Mouse (Mus musculus) retina, adult 2 months (tissue): ENCODE results near the gene Chmp3.

Experiments
- DNase-seq: peaks from one replicate; pipeline ENCODE4 v3.0.0-alpha.2; 2012; ENCODE audit warnings: low read depth, low spot score

The Chmp3 gene

GRCm38 (mm10) chr6:71543686-71544499 lies at the start of gene Chmp3:
Gene Chmp3, plus strand, starts transcription at chr6:71543797.
- DNase-seq = peak; percentile 81

- peak; percentile 28 for DNase-seq
These were observed 49.1 kb upstream of the Chmp3 start for GRCm38 (mm10) chr6:71494341-71495020.

GRCm38 (mm10) chr6:71500575-71500974 lies 43.0 kb upstream of the Chmp3 start:
- DNase-seq = no peak

GRCm38 (mm10) chr6:71503001-71503400 lies 40.6 kb upstream of the Chmp3 start:
- DNase-seq = no peak

GRCm38 (mm10) chr6:71503670-71504069 lies 39.9 kb upstream of the Chmp3 start:
- no peak for DNase-seq

GRCm38 (mm10) chr6:71504091-71504490 lies 39.5 kb upstream of the Chmp3 start:
- no peak for DNase-seq

GRCm38 (mm10) chr6:71505671-71506070 lies 37.9 kb upstream of the Chmp3 start:
- no peak for DNase-seq

- DNase-seq = no peak
These were observed 24.1 kb upstream of the Chmp3 start for GRCm38 (mm10) chr6:71519476-71519875.

GRCm38 (mm10) chr6:71525556-71525955 lies 18.0 kb upstream of the Chmp3 start:
- no peak for DNase-seq

GRCm38 (mm10) chr6:71527056-71527455 lies 16.5 kb upstream of the Chmp3 start:
- no peak for DNase-seq

GRCm38 (mm10) chr6:71527826-71528225 lies 15.8 kb upstream of the Chmp3 start:
- DNase-seq = no peak

GRCm38 (mm10) chr6:71530176-71530575 lies 13.4 kb upstream of the Chmp3 start:
- DNase-seq = no peak

- no peak for DNase-seq
These were observed 6.3 kb upstream of the Chmp3 start for GRCm38 (mm10) chr6:71537286-71537685.

GRCm38 (mm10) chr6:71555507-71555951 lies 11.9 kb downstream of the Chmp3 start:
- no peak for DNase-seq

GRCm38 (mm10) chr6:71556826-71557225 lies 13.2 kb downstream of the Chmp3 start:
- DNase-seq = no peak

GRCm38 (mm10) chr6:71568616-71569015 lies 25.0 kb downstream of the Chmp3 start:
- no peak for DNase-seq

GRCm38 (mm10) chr6:71569025-71569424 lies 25.4 kb downstream of the Chmp3 start:
- no peak for DNase-seq

- DNase-seq = no peak
These were observed 31.8 kb downstream of the Chmp3 start for GRCm38 (mm10) chr6:71575359-71575758.

GRCm38 (mm10) chr6:71579478-71579877 lies 35.9 kb downstream of the Chmp3 start:
- DNase-seq = no peak

GRCm38 (mm10) chr6:71583198-71583597 lies 39.6 kb downstream of the Chmp3 start:
- no peak for DNase-seq

GRCm38 (mm10) chr6:71589401-71589800 lies 45.8 kb downstream of the Chmp3 start:
- DNase-seq = no peak

- no peak for DNase-seq
These were observed 46.6 kb downstream of the Chmp3 start for GRCm38 (mm10) chr6:71590154-71590553.

GRCm38 (mm10) chr6:71607756-71608155 lies 64.2 kb downstream of the Chmp3 start:
- no peak for DNase-seq
